Mouse (Mus musculus) T-cell, adult 2 months (primary cell): ENCODE data around the gene Map6.

ENCODE experiments used
- DNase-seq: peaks from one replicate; pipeline ENCODE4 v3.0.0; 2022; ENCODE audit warnings: low spot score

The Map6 gene

GRCm38 (mm10) chr7:99264597-99264996 is 2.6 kb upstream of the Map6 start:
- DNase-seq, result no peak

- peak; percentile 4 for DNase-seq
These were observed 754 bp downstream of the Map6 start for GRCm38 (mm10) chr7:99267897-99268505.

GRCm38 (mm10) chr7:99268506-99268900 is 1.3 kb downstream of the Map6 start:
- no peak for DNase-seq

- no peak for DNase-seq
These were observed 2.0 kb downstream of the Map6 start for GRCm38 (mm10) chr7:99268951-99269945.

GRCm38 (mm10) chr7:99271630-99272029 is 4.4 kb downstream of the Map6 start:
- no peak for DNase-seq

- no peak for DNase-seq
These were observed 7.9 kb downstream of the Map6 start for GRCm38 (mm10) chr7:99275131-99275530.

- no peak for DNase-seq
These were observed 9.4 kb downstream of the Map6 start for GRCm38 (mm10) chr7:99276679-99277078.

- no peak for DNase-seq
These were observed 11.1 kb downstream of the Map6 start for GRCm38 (mm10) chr7:99278309-99278708.

- no peak for DNase-seq
These were observed 12.3 kb downstream of the Map6 start for GRCm38 (mm10) chr7:99279586-99279985.

GRCm38 (mm10) chr7:99287287-99287686 is 20.0 kb downstream of the Map6 start:
- no peak for DNase-seq

- DNase-seq, result no peak
These were observed 22.8 kb downstream of the Map6 start for GRCm38 (mm10) chr7:99290008-99290407.

GRCm38 (mm10) chr7:99290925-99291324 is 23.7 kb downstream of the Map6 start:
- DNase-seq, result no peak

GRCm38 (mm10) chr7:99294198-99294780 is 27.0 kb downstream of the Map6 start:
- no peak for DNase-seq

GRCm38 (mm10) chr7:99295104-99295503 is 27.9 kb downstream of the Map6 start:
- no peak for DNase-seq

GRCm38 (mm10) chr7:99300650-99301175 is 33.5 kb downstream of the Map6 start:
- no peak for DNase-seq

GRCm38 (mm10) chr7:99304029-99304428 is 36.8 kb downstream of the Map6 start:
- no peak for DNase-seq

- no peak for DNase-seq
These were observed 37.7 kb downstream of the Map6 start for GRCm38 (mm10) chr7:99304949-99305372.

- DNase-seq, result no peak
These were observed 38.4 kb downstream of the Map6 start for GRCm38 (mm10) chr7:99305688-99306087.

GRCm38 (mm10) chr7:99306640-99307039 is 39.4 kb downstream of the Map6 start:
- no peak for DNase-seq

GRCm38 (mm10) chr7:99311433-99311832 is 44.2 kb downstream of the Map6 start:
- no peak for DNase-seq

- no peak for DNase-seq
These were observed 44.8 kb downstream of the Map6 start for GRCm38 (mm10) chr7:99312058-99312457.

- DNase-seq, result no peak
These were observed 45.5 kb downstream of the Map6 start for GRCm38 (mm10) chr7:99312671-99313143.
